Mouse (Mus musculus) heart, postnatal 0 days (tissue): ENCODE measurements around the gene Hist1h1b. TPM values are rescaled to one million over a fixed set of nuclear protein-coding genes. Genes with fewer than 3 reads are reported as not detected.
A peak's percentile ranks its signal among the peaks of the same experiment; 100 is the strongest.
"Not testable (repeated sequence)": the region's sequence is repeated elsewhere in the genome, so short reads cannot be mapped to it uniquely, and the experiment has no call there.

ENCODE experiments used
- ATAC-seq: fragments of 200-750 bp; cut with Nextera tagmentation; 2 replicates; pipeline ENCODE4 v1.8.0; 2017; ENCODE audit warnings: low read depth, moderate number of reproducible peaks, moderate library complexity; ENCODE audit not compliant: insufficient read depth
- DNase-seq: peaks from one replicate; pipeline ENCODE4 v3.0.0-alpha.2; 2016; ENCODE audit warnings: low spot score
- H3K27ac ChIP-seq: fragments of 300-500 bp; sonication (generic); 2 replicates; pipeline ENCODE4 v1.5.1; 2014; ENCODE audit warnings: low read depth, mild to moderate bottlenecking
- H3K27me3 ChIP-seq: fragments of 300-500 bp; sonication (generic); 2 replicates; pipeline ENCODE4 v1.6.1; 2014; ENCODE audit warnings: low read length, mixed read lengths; ENCODE audit not compliant: control insufficient read depth, insufficient read depth
- H3K36me3 ChIP-seq: fragments of 300-500 bp; sonication (generic); replicated peaks from 2 replicates; pipeline ENCODE4 v1.6.1; 2014; ENCODE audit warnings: low read length, mixed read lengths; ENCODE audit not compliant: control insufficient read depth, insufficient read depth
- H3K4me1 ChIP-seq: fragments of 300-500 bp; sonication (generic); 2 replicates; pipeline ENCODE4 v1.6.1; 2014; ENCODE audit warnings: antibody characterized with exemption; ENCODE audit not compliant: control insufficient read depth, insufficient read depth
- H3K4me2 ChIP-seq: fragments of 300-500 bp; sonication (generic); 2 replicates; pipeline ENCODE4 v1.6.1; 2014; ENCODE audit warnings: low read depth, mild to moderate bottlenecking, low read length, moderate library complexity
- H3K4me3 ChIP-seq: fragments of 300-500 bp; sonication (generic); 2 replicates; pipeline ENCODE4 v1.5.1; 2014; ENCODE audit warnings: low read depth, low read length
- H3K9ac ChIP-seq: fragments of 300-500 bp; sonication (generic); replicated peaks from 2 replicates; pipeline ENCODE4 v1.6.1; 2014; ENCODE audit warnings: low read depth, low read length, mixed read lengths
- H3K9me3 ChIP-seq: fragments of 300-500 bp; sonication (generic); replicated peaks from 2 replicates; pipeline ENCODE4 v1.6.1; 2016; ENCODE audit warnings: low read length; ENCODE audit not compliant: control insufficient read depth
- CTCF ChIP-seq: IDR thresholded peaks from 2 replicates; pipeline ENCODE4 v1.5.1; 2016; ENCODE audit warnings: antibody characterized with exemption, control low read depth, low read depth
- EP300 ChIP-seq: IDR thresholded peaks from 2 replicates; pipeline ENCODE4 v1.6.1; 2016; ENCODE audit warnings: antibody characterized with exemption, low read depth
- WGBS: fragments of 180-500 bp; shearing (Covaris S2); extraction: QIAGEN DNeasy Blood & Tissue Kit; methylation state at CpG from one replicate; pipeline ENCODE4 v1.1.7; 2014; 5-methylcytosine and 5-hydroxymethylcytosine counted together
- polyA plus RNA-seq: library from polyadenylated mRNA; unstranded; fragments of >200 nt; fragmentation: Nextera tagmentation; extraction: Ambion mirVana; gene quantifications from 2 replicates; pipeline ENCODE4 v1.2.1, GENCODE M21; 2015
- total RNA-seq: library from RNA; depleted of rRNA; stranded (reverse); fragments of >200 nt; gene quantifications from 2 replicates; pipeline ENCODE4 v1.2.3, GENCODE M21; 2014; ENCODE audit warnings: low replicate concordance

Hist1h1b gene
- total and polyA plus RNA-seq, 2 experiments from 2014 or later, result 5.4 to 356 TPM

GRCm38 (mm10) chr13:21783255-21783617 is 2.8 kb upstream of the Hist1h1b start, which contains the start of gene Hist1h3i:
TSS of gene Hist1h3i (minus strand) at chr13:21783370.
- WGBS, result under 1% methylated on average over 13 of the region's 20 CpGs
- peak within 1 kb of the TSS; percentile 68 for H3K4me2 ChIP-seq
- peak; percentile 67 for ATAC-seq
- H3K9me3 ChIP-seq, result no peaks in the 10 kb centered on the region
- H3K4me1 ChIP-seq, result peaks cover 36% of the 10 kb centered on the region
- no peak for TF ChIP-seq EP300
- no peak for TF ChIP-seq CTCF
- no peaks in the 10 kb centered on the region for H3K36me3 ChIP-seq
- H3K4me3 ChIP-seq, result peak within 1 kb of the TSS; percentile 47
- peak; percentile 96 for DNase-seq
- peak within 1 kb of the TSS; percentile 84 for H3K27ac ChIP-seq
- H3K9ac ChIP-seq, result peak within 1 kb of the TSS; percentile 62
- no peaks in the 10 kb centered on the region for H3K27me3 ChIP-seq

- Histone ChIP-seq H3K27ac (peak overlapping the region; percentile 84), H3K4me2 (peak overlapping the region; percentile 68), H3K4me3 (peak overlapping the region; percentile 47), H3K4me1 (peaks cover 31% of the 10 kb centered on the region), H3K9ac (peak overlapping the region; percentile 62)
- WGBS, result 3% methylated on average over 15 of the region's 35 CpGs
- H3K36me3 ChIP-seq, ATAC-seq, H3K27me3 ChIP-seq, H3K9me3 ChIP-seq: not testable (repeated sequence)
- peak; percentile 41 for DNase-seq
These were observed 2.2 kb upstream of the Hist1h1b start for GRCm38 (mm10) chr13:21782361-21783254.

- Histone ChIP-seq H3K4me2 (no peak overlapping the region), H3K4me3 (no peak overlapping the region), H3K9ac (no peak overlapping the region), H3K4me1 (peaks cover 31% of the 10 kb centered on the region), H3K27me3 (no peaks in the 10 kb centered on the region), H3K9me3 (no peaks in the 10 kb centered on the region), H3K36me3 (no peaks in the 10 kb centered on the region), H3K27ac (no peak overlapping the region)
- 95% methylated on average over 1 of the region's 1 CpGs for WGBS
- ATAC-seq (no peak), DNase-seq (no peak)
- no peak for TF ChIP-seq CTCF
- TF ChIP-seq EP300, result no peak
These were observed 1.2 kb upstream of the Hist1h1b start for GRCm38 (mm10) chr13:21781639-21782038.

- Histone ChIP-seq H3K9ac (peak overlapping the region; percentile 67), H3K4me3 (peak overlapping the region; percentile 64), H3K36me3 (no peaks in the 10 kb centered on the region), H3K27me3 (no peaks in the 10 kb centered on the region), H3K9me3 (no peaks in the 10 kb centered on the region), H3K27ac (peak overlapping the region; percentile 82; the same call in 1 of the 2 replicates), H3K4me1 (peaks cover 25% of the 10 kb centered on the region), H3K4me2 (peak overlapping the region; percentile 86)
- TF ChIP-seq EP300 (no peak), CTCF (no peak)
- ATAC-seq (no peak), DNase-seq (no peak)
- WGBS, result 48% methylated on average over 6 of the region's 6 CpGs
These were observed 663 bp upstream of the Hist1h1b start for GRCm38 (mm10) chr13:21781021-21781555.

- WGBS, result 6% methylated on average over 33 of the region's 33 CpGs
- H3K9ac ChIP-seq, result peak overlapping the region; percentile 67
These were observed 1.3 kb downstream of the Hist1h1b start for GRCm38 (mm10) chr13:21778814-21779766.

More at GRCm38 (mm10) chr13:21778814-21779766, 1.3 kb downstream of the Hist1h1b start:
- Histone ChIP-seq H3K4me2 (peak overlapping the region; percentile 86), H3K27ac (peak overlapping the region; percentile 82), H3K36me3 (no peaks in the 10 kb centered on the region), H3K9me3 (no peaks in the 10 kb centered on the region), H3K4me1 (peaks cover 18% of the 10 kb centered on the region), H3K4me3 (peak overlapping the region; percentile 64), H3K27me3 (no peaks in the 10 kb centered on the region)
- TF ChIP-seq CTCF (no peak), EP300 (no peak)
- ATAC-seq (peak; percentile 80), DNase-seq (peak; percentile 94)
